Comparison of ENCODE assay signal across 8 mouse cellular contexts in genomic region chr13:74363176-74363858, GRCm38 (mm10). TPM values are rescaled to one million over a fixed set of nuclear protein-coding genes. Genes with fewer than 3 reads are reported as not detected.
DNase-seq lines count a peak whose midpoint lies in the region; ATAC-seq lines count a peak whose summit lies in the region.

No protein-coding gene starts in this region.

- no peak overlapping the region for H3K4me3 ChIP-seq in embryonic facial prominence, embryonic 11.5 days (ENCODE audit: low read depth, low read length)
- H3K4me3 ChIP-seq in embryonic facial prominence, embryonic 10.5 days = no peak overlapping the region
- H3K4me3 ChIP-seq in heart, embryonic 11.5 days (ENCODE audit: low read depth, low read length) = peak overlapping the region; percentile 23
- H3K4me3 ChIP-seq in kidney, embryonic 16.5 days (ENCODE audit: low read length) = no peak overlapping the region

- DNase-seq in embryonic facial prominence, embryonic 11.5 days (ENCODE audit: low spot score) = no peak
- no peak for DNase-seq in embryonic facial prominence, embryonic 10.5 days (ENCODE audit: low spot score)
- DNase-seq in 416B (ENCODE audit: low read depth) = peak; percentile 78
- no peak for DNase-seq in spleen, postnatal 14 days (ENCODE audit: low spot score in 2 of 2)
- no peak for DNase-seq in embryo, embryonic 9.5 days (ENCODE audit: extremely low spot score)

- WGBS in embryonic facial prominence, embryonic 11.5 days = 87% methylated on average over 13 of the region's 13 CpGs
- 90% methylated on average over 13 of the region's 13 CpGs for WGBS in embryonic facial prominence, embryonic 10.5 days
- WGBS in heart, embryonic 11.5 days (ENCODE audit: insufficient replicate concordance) = 72% methylated on average over 13 of the region's 13 CpGs
- WGBS in kidney, embryonic 16.5 days = 89% methylated on average over 13 of the region's 13 CpGs

- no peaks in the 10 kb centered on the region; the same call in 1 of the 2 replicates for H3K36me3 ChIP-seq in embryonic facial prominence, embryonic 11.5 days (replicated peaks; ENCODE audit: control insufficient read depth, insufficient read depth, low read depth, low read length)
- peaks cover 51% of the 10 kb centered on the region for H3K36me3 ChIP-seq in embryonic facial prominence, embryonic 10.5 days (replicated peaks)
- H3K36me3 ChIP-seq in heart, embryonic 11.5 days (ENCODE audit: control insufficient read depth, insufficient read depth, low read length) = peaks cover 15% of the 10 kb centered on the region
- peaks cover 33% of the 10 kb centered on the region for H3K36me3 ChIP-seq in kidney, embryonic 16.5 days (ENCODE audit: insufficient read depth, low read length)

- ATAC-seq in embryonic facial prominence, embryonic 11.5 days (replicated peaks; ENCODE audit: insufficient number of reproducible peaks, low FRiP score, low TSS enrichment, low read depth) = peak; percentile 46; the same call in 1 of the 2 replicates
- ATAC-seq in heart, embryonic 11.5 days (replicated peaks; ENCODE audit: insufficient number of reproducible peaks, low FRiP score, low TSS enrichment) = peak; percentile 52
- ATAC-seq in kidney, embryonic 16.5 days (ENCODE audit: low FRiP score, low TSS enrichment) = 0 out of 2 replicates have a peak, but pooled peaks have one; percentile 21
- no peak for ATAC-seq in erythroid progenitor cell, adult 5-6 weeks (replicated peaks; ENCODE audit: low FRiP score, poor library complexity, severe bottlenecking)

- no peak overlapping the region for H3K27ac ChIP-seq in embryonic facial prominence, embryonic 11.5 days (replicated peaks; ENCODE audit: low read depth, low read length)
- no peak overlapping the region for H3K27ac ChIP-seq in embryonic facial prominence, embryonic 10.5 days (replicated peaks)
- peak overlapping the region; percentile 87 for H3K27ac ChIP-seq in heart, embryonic 11.5 days (ENCODE audit: low read depth, low read length)
- H3K27ac ChIP-seq in kidney, embryonic 16.5 days (ENCODE audit: low read length) = no peak overlapping the region

- no peaks in the 10 kb centered on the region for H3K27me3 ChIP-seq in embryonic facial prominence, embryonic 11.5 days (ENCODE audit: control insufficient read depth, insufficient read depth, low read length)
- no peaks in the 10 kb centered on the region for H3K27me3 ChIP-seq in embryonic facial prominence, embryonic 10.5 days (replicated peaks; ENCODE audit: low read depth, poor library complexity, severe bottlenecking)
- H3K27me3 ChIP-seq in heart, embryonic 11.5 days (ENCODE audit: control insufficient read depth, insufficient read depth, low read length) = no peaks in the 10 kb centered on the region
- no peaks in the 10 kb centered on the region for H3K27me3 ChIP-seq in kidney, embryonic 16.5 days (ENCODE audit: insufficient read depth, low read length)

- H3K9me3 ChIP-seq in embryonic facial prominence, embryonic 11.5 days (replicated peaks; ENCODE audit: control insufficient read depth, low read length) = no peaks in the 10 kb centered on the region
- H3K9me3 ChIP-seq in embryonic facial prominence, embryonic 10.5 days = no peaks in the 10 kb centered on the region
- H3K9me3 ChIP-seq in heart, embryonic 11.5 days (replicated peaks; ENCODE audit: control insufficient read depth, low read length) = no peaks in the 10 kb centered on the region
- no peaks in the 10 kb centered on the region for H3K9me3 ChIP-seq in kidney, embryonic 16.5 days (ENCODE audit: low read length)

- H3K4me2 ChIP-seq in embryonic facial prominence, embryonic 11.5 days (ENCODE audit: low read depth, low read length) = no peak overlapping the region
- peak overlapping the region; percentile 58 for H3K4me2 ChIP-seq in heart, embryonic 11.5 days
- H3K4me2 ChIP-seq in kidney, embryonic 16.5 days (replicated peaks; ENCODE audit: low read depth, low read length) = no peak overlapping the region

- no peaks in the 10 kb centered on the region for H3K4me1 ChIP-seq in embryonic facial prominence, embryonic 11.5 days (ENCODE audit: control insufficient read depth, insufficient read depth, low read length)
- H3K4me1 ChIP-seq in embryonic facial prominence, embryonic 10.5 days = no peaks in the 10 kb centered on the region
- H3K4me1 ChIP-seq in heart, embryonic 11.5 days (ENCODE audit: control insufficient read depth, insufficient read depth, low read length) = peaks cover 9% of the 10 kb centered on the region
- H3K4me1 ChIP-seq in kidney, embryonic 16.5 days (ENCODE audit: insufficient read depth, low read length) = no peaks in the 10 kb centered on the region

- no peak overlapping the region for H3K9ac ChIP-seq in embryonic facial prominence, embryonic 11.5 days (replicated peaks; ENCODE audit: low read length)
- H3K9ac ChIP-seq in heart, embryonic 11.5 days (ENCODE audit: low read depth, low read length) = peak overlapping the region; percentile 64
- H3K9ac ChIP-seq in kidney, embryonic 16.5 days (replicated peaks; ENCODE audit: low read length) = no peak overlapping the region

RNA-seq across cellular contexts. Expression of gene Lrrc14b, which starts 0.5 kb away (rescaled TPM):
- not detected in 2 replicates for polyA plus RNA-seq in embryonic facial prominence, embryonic 11.5 days (2014; fragmentation: Nextera tagmentation; extraction: Ambion mirVana)
- not detected in 2 replicates for polyA plus RNA-seq in embryonic facial prominence, embryonic 10.5 days (2016; fragmentation: Nextera tagmentation; extraction: Ambion mirVana)
- 0.60 and 1.3 TPM in 2 replicates for polyA plus RNA-seq in heart, embryonic 11.5 days (2014; fragmentation: Nextera tagmentation; extraction: Ambion mirVana)
- not detected in 2 replicates for polyA plus RNA-seq in kidney, embryonic 16.5 days (2015; fragmentation: Nextera tagmentation; extraction: Ambion mirVana)
- not detected in 2 replicates for total RNA-seq in erythroid progenitor cell, adult 5-6 weeks (2015; ENCODE audit: low replicate concordance)
- total RNA-seq in erythroid progenitor cell, adult 5-6 weeks (2017; ENCODE audit: low replicate concordance) = not detected in 2 replicates

RNA-seq across cellular contexts. Expression of gene Ccdc127, which starts 13.2 kb away (rescaled TPM):
- polyA plus RNA-seq in embryonic facial prominence, embryonic 11.5 days (2014; fragmentation: Nextera tagmentation; extraction: Ambion mirVana) = 69.0 and 73.7 TPM in 2 replicates
- 55.8 and 59.1 TPM in 2 replicates for polyA plus RNA-seq in embryonic facial prominence, embryonic 10.5 days (2016; fragmentation: Nextera tagmentation; extraction: Ambion mirVana)
- polyA plus RNA-seq in heart, embryonic 11.5 days (2014; fragmentation: Nextera tagmentation; extraction: Ambion mirVana) = 51.8 and 55.5 TPM in 2 replicates
- 45.2 and 58.1 TPM in 2 replicates for polyA plus RNA-seq in kidney, embryonic 16.5 days (2015; fragmentation: Nextera tagmentation; extraction: Ambion mirVana)
- total RNA-seq in erythroid progenitor cell, adult 5-6 weeks (2015; ENCODE audit: low replicate concordance) = 20.5 and 24.5 TPM in 2 replicates
- total RNA-seq in erythroid progenitor cell, adult 5-6 weeks (2017; ENCODE audit: low replicate concordance) = 20.8 and 32.7 TPM in 2 replicates

RNA-seq across cellular contexts. Expression of gene Sdha, which starts 13.2 kb away (rescaled TPM):
- 228 and 235 TPM in 2 replicates for polyA plus RNA-seq in embryonic facial prominence, embryonic 11.5 days (2014; fragmentation: Nextera tagmentation; extraction: Ambion mirVana)
- 252 and 254 TPM in 2 replicates for polyA plus RNA-seq in embryonic facial prominence, embryonic 10.5 days (2016; fragmentation: Nextera tagmentation; extraction: Ambion mirVana)
- 346 and 441 TPM in 2 replicates for polyA plus RNA-seq in heart, embryonic 11.5 days (2014; fragmentation: Nextera tagmentation; extraction: Ambion mirVana)
- polyA plus RNA-seq in kidney, embryonic 16.5 days (2015; fragmentation: Nextera tagmentation; extraction: Ambion mirVana) = 383 and 417 TPM in 2 replicates
- total RNA-seq in erythroid progenitor cell, adult 5-6 weeks (2015; ENCODE audit: low replicate concordance) = 80.4 and 91.8 TPM in 2 replicates
- total RNA-seq in erythroid progenitor cell, adult 5-6 weeks (2017; ENCODE audit: low replicate concordance) = 94.1 and 108 TPM in 2 replicates

RNA-seq across cellular contexts. Expression of gene Zfp72, which starts 27.3 kb away (rescaled TPM):
- polyA plus RNA-seq in embryonic facial prominence, embryonic 11.5 days (2014; fragmentation: Nextera tagmentation; extraction: Ambion mirVana) = 8.4 and 8.8 TPM in 2 replicates
- polyA plus RNA-seq in embryonic facial prominence, embryonic 10.5 days (2016; fragmentation: Nextera tagmentation; extraction: Ambion mirVana) = 6.4 and 6.9 TPM in 2 replicates
- polyA plus RNA-seq in heart, embryonic 11.5 days (2014; fragmentation: Nextera tagmentation; extraction: Ambion mirVana) = 3.3 and 4.4 TPM in 2 replicates
- 7.1 and 8.6 TPM in 2 replicates for polyA plus RNA-seq in kidney, embryonic 16.5 days (2015; fragmentation: Nextera tagmentation; extraction: Ambion mirVana)
- not detected in 2 replicates for total RNA-seq in erythroid progenitor cell, adult 5-6 weeks (2015; ENCODE audit: low replicate concordance)
- total RNA-seq in erythroid progenitor cell, adult 5-6 weeks (2017; ENCODE audit: low replicate concordance) = 2.5 TPM in 1 of 2 replicates, not detected in the other

RNA-seq across cellular contexts. Expression of gene Ftl1-ps1, which starts 36.2 kb away (rescaled TPM):
- polyA plus RNA-seq in embryonic facial prominence, embryonic 11.5 days (2014; fragmentation: Nextera tagmentation; extraction: Ambion mirVana) = 68.4 and 74.2 TPM in 2 replicates
- polyA plus RNA-seq in embryonic facial prominence, embryonic 10.5 days (2016; fragmentation: Nextera tagmentation; extraction: Ambion mirVana) = 88.2 and 91.3 TPM in 2 replicates
- polyA plus RNA-seq in heart, embryonic 11.5 days (2014; fragmentation: Nextera tagmentation; extraction: Ambion mirVana) = 60.3 and 65.8 TPM in 2 replicates
- polyA plus RNA-seq in kidney, embryonic 16.5 days (2015; fragmentation: Nextera tagmentation; extraction: Ambion mirVana) = 93.4 and 207 TPM in 2 replicates
- 88.0 and 131 TPM in 2 replicates for total RNA-seq in erythroid progenitor cell, adult 5-6 weeks (2015; ENCODE audit: low replicate concordance)
- 27.9 and 36.8 TPM in 2 replicates for total RNA-seq in erythroid progenitor cell, adult 5-6 weeks (2017; ENCODE audit: low replicate concordance)
